Mouse (Mus musculus): ENCODE results near the gene Fut9.

- no peak for TF ChIP-seq MEF2A (IDR thresholded peaks at IDR 0.05; ENCODE audit: borderline replicate concordance, low read depth, low read length)
- no peak for TF ChIP-seq POLR2A (IDR thresholded peaks at IDR 0.05; ENCODE audit: low read depth, low read length)
- TF ChIP-seq CTCF (conservative IDR thresholded peaks at IDR 0.05 in 1 of 2, IDR thresholded peaks at IDR 0.05 in 1 of 2; ENCODE audit: low read depth in 2 of 2, low read length in 2 of 2), result no peak
- no peak for TF ChIP-seq SIN3A (IDR thresholded peaks at IDR 0.05; ENCODE audit: low read length)
- TF ChIP-seq EP300 (IDR thresholded peaks at IDR 0.05; ENCODE audit: low read length), result no peak
- TF ChIP-seq BHLHE40 (IDR thresholded peaks at IDR 0.05; ENCODE audit: low read depth, low read length), result no peak
Measured at GRCm38 (mm10) chr4:25610481-25610880, 189.6 kb downstream of the Fut9 start.
